ENCODE assay signal across 27 mouse cellular contexts in the genomic region with DNA sequence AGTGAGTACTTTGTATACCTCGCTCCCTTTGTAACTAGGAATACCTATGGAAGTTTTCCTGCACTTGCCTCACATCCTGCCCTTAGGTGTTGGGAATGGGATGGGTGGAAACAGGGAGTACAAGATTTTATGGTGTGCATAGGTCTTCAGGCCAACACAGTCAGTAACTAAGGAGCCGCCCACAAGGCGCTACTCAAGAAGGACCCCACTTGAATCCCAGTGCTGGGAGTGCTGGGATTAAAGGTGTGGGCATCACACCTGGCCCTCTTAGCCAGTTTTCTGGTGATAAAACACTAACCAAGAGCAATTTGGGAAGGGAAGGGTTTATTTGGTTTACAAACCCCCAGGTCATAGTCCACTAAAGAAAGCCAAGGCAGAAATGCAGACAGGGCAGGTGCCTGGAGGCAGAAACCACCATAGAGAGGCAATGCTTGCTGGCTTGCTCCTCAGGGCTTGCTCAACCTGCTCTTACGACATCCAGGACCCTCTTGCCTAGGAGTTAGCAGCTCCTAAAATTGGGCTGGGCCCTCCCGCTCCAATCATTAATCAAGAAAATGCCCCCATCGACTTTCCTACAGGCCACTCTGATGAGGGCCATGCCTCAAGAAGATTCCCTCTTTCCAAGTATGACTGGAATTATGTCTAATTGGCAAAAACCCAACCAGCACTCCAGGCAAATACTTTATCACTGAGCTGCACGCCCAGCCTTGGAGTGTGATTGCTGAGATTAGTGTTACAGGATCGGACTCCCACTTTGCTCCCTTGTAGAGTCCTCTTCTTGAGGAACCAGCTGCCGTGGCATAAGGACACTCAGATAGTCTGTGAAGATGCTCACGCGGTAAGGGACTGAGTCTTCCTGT. TPM values are rescaled to one million over a fixed set of nuclear protein-coding genes. Genes with fewer than 3 reads are reported as not detected.
DNase-seq lines count a peak whose midpoint lies in the region; ATAC-seq and TF ChIP-seq lines count a peak whose summit lies in the region.
"Had no signal": no experiment of that assay in that cellular context is flagged by ENCODE, and none has a peak within 500 bp of the region (broad histone marks: within the 10 kb centered on the region; RNA-seq: fewer than 3 reads in every experiment).

No protein-coding gene starts in this region.

- peaks cover 0 to 4% of the 10 kb centered on the region in 2 experiments; a peak in 2 of 4 replicates for H3K36me3 ChIP-seq in MEL (ENCODE audit: control insufficient read depth in 1 of 2, insufficient read depth in 2 of 2, low read length in 2 of 2)
- H3K36me3 ChIP-seq in intestine, embryonic 15.5 days: no peaks in the 10 kb centered on the region
- H3K36me3 ChIP-seq in lung, postnatal 0 days (ENCODE audit: insufficient read depth, low read length): no peaks in the 10 kb centered on the region
- no peaks in the 10 kb centered on the region for H3K36me3 ChIP-seq in small intestine, adult 2 months (ENCODE audit: control insufficient read depth, insufficient read depth, low read length)
- no peaks in the 10 kb centered on the region for H3K36me3 ChIP-seq in forebrain, embryonic 16.5 days (ENCODE audit: control insufficient read depth, insufficient read depth)
- H3K36me3 ChIP-seq: forebrain, embryonic 10.5 days; heart, embryonic 13.5 days; hindbrain, embryonic 12.5 days; limb, embryonic 15.5 days; midbrain, embryonic 15.5 days; neural tube, embryonic 12.5 days had no signal

- ATAC-seq in intestine, embryonic 15.5 days: peak; percentile 87
- peak; percentile 78 for ATAC-seq in lung, postnatal 0 days
- ATAC-seq in forebrain, embryonic 16.5 days: no peak
- ATAC-seq: forebrain, postnatal 0 days; midbrain, embryonic 15.5 days; Patski had no signal

- H3K79me2 ChIP-seq in MEL (ENCODE audit: control insufficient read depth, insufficient read depth, low read length, poor library complexity): no peaks in the 10 kb centered on the region

- no peak for TF ChIP-seq EP300 in MEL (IDR thresholded peaks at IDR 0.05; ENCODE audit: low read depth in 1 of 2, low read length in 2 of 2)
- peak; percentile 75 for TF ChIP-seq EP300 in lung, postnatal 0 days (IDR thresholded peaks at IDR 0.05)

- H3K27me3 ChIP-seq in MEL (ENCODE audit: control insufficient read depth in 1 of 2, insufficient read depth in 2 of 2, low read length in 2 of 2): no peaks in the 10 kb centered on the region
- no peaks in the 10 kb centered on the region for H3K27me3 ChIP-seq in intestine, embryonic 15.5 days (replicated peaks)
- H3K27me3 ChIP-seq in lung, postnatal 0 days (replicated peaks; ENCODE audit: insufficient read depth, low read length): no peaks in the 10 kb centered on the region
- H3K27me3 ChIP-seq in small intestine, adult 2 months (ENCODE audit: control insufficient read depth, insufficient read depth, low read length): no peaks in the 10 kb centered on the region
- H3K27me3 ChIP-seq in forebrain, embryonic 16.5 days (replicated peaks; ENCODE audit: control insufficient read depth, insufficient read depth, low read length): no peaks in the 10 kb centered on the region
- H3K27me3 ChIP-seq: hindbrain, embryonic 12.5 days; limb, embryonic 15.5 days; midbrain, embryonic 15.5 days; neural tube, embryonic 12.5 days; Patski had no signal

- 50% methylated on average over 11 of the region's 11 CpGs for WGBS in intestine, embryonic 15.5 days
- 45% methylated on average over 11 of the region's 11 CpGs for WGBS in lung, postnatal 0 days
- 26% methylated on average over 11 of the region's 11 CpGs for WGBS in small intestine, adult 2 months
- WGBS in forebrain, embryonic 16.5 days: 87% methylated on average over 11 of the region's 11 CpGs

- intact Hi-C loops in left cerebral cortex, postnatal 10 days (cut with DNase I): no loop called here

- H3K9me3 ChIP-seq in MEL (replicated peaks; ENCODE audit: insufficient read depth, low read length): no peaks in the 10 kb centered on the region
- no peaks in the 10 kb centered on the region for H3K9me3 ChIP-seq in intestine, embryonic 15.5 days
- no peaks in the 10 kb centered on the region for H3K9me3 ChIP-seq in lung, postnatal 0 days (ENCODE audit: low read length)
- no peaks in the 10 kb centered on the region for H3K9me3 ChIP-seq in forebrain, embryonic 16.5 days (ENCODE audit: control insufficient read depth, low read length)
- H3K9me3 ChIP-seq: forebrain, embryonic 10.5 days; heart, embryonic 13.5 days; hindbrain, embryonic 12.5 days; limb, embryonic 15.5 days; midbrain, embryonic 15.5 days; neural tube, embryonic 12.5 days had no signal

- peaks cover 6 to 10% of the 10 kb centered on the region in 2 experiments for H3K4me1 ChIP-seq in MEL (ENCODE audit: control insufficient read depth in 1 of 2, insufficient read depth in 2 of 2, low read length in 2 of 2)
- peaks cover 9% of the 10 kb centered on the region; the same call in 1 of the 2 replicates for H3K4me1 ChIP-seq in intestine, embryonic 15.5 days (replicated peaks)
- H3K4me1 ChIP-seq in lung, postnatal 0 days (ENCODE audit: insufficient read depth, low read depth, low read length): peaks cover 5% of the 10 kb centered on the region; the same call in 1 of the 2 replicates
- H3K4me1 ChIP-seq in small intestine, adult 2 months (ENCODE audit: control insufficient read depth, insufficient read depth, insufficient read length, low read length): peaks cover 8% of the 10 kb centered on the region
- no peaks in the 10 kb centered on the region for H3K4me1 ChIP-seq in forebrain, embryonic 16.5 days (replicated peaks; ENCODE audit: control insufficient read depth, insufficient read depth, low read length)
- H3K4me1 ChIP-seq: forebrain, embryonic 10.5 days; heart, embryonic 13.5 days; hindbrain, embryonic 12.5 days; limb, embryonic 15.5 days; megakaryocyte, embryonic 14.5 days; midbrain, embryonic 15.5 days; neural tube, embryonic 12.5 days had no signal

- TF ChIP-seq CTCF in MEL (IDR thresholded peaks at IDR 0.05 in 2 of 3, conservative IDR thresholded peaks at IDR 0.05 in 1 of 3; ENCODE audit: control insufficient read depth in 1 of 3, insufficient read depth in 1 of 3, low read depth in 2 of 3, low read length in 3 of 3, poor library complexity in 1 of 3, severe bottlenecking in 1 of 3): no peak
- no peak for TF ChIP-seq CTCF in lung, postnatal 0 days (IDR thresholded peaks at IDR 0.05)
- no peak for TF ChIP-seq CTCF in small intestine, adult 2 months (IDR thresholded peaks at IDR 0.05; ENCODE audit: extremely low read depth, insufficient read length, insufficient replicate concordance, low read depth, low read length)

- no peak overlapping the region for H3K9ac ChIP-seq in MEL (ENCODE audit: control insufficient read depth, low read depth, low read length, poor library complexity, severe bottlenecking)
- no peak overlapping the region for H3K9ac ChIP-seq in intestine, embryonic 15.5 days
- no peak overlapping the region for H3K9ac ChIP-seq in lung, postnatal 0 days (replicated peaks; ENCODE audit: low read depth)
- no peak overlapping the region for H3K9ac ChIP-seq in forebrain, embryonic 16.5 days (replicated peaks; ENCODE audit: low read depth, low read length)
- H3K9ac ChIP-seq: forebrain, postnatal 0 days; heart, embryonic 13.5 days; hindbrain, embryonic 12.5 days; limb, embryonic 15.5 days; liver, embryonic 14.5 days; midbrain, embryonic 15.5 days; neural tube, embryonic 12.5 days had no signal

- TF ChIP-seq RAD21 in MEL (IDR thresholded peaks at IDR 0.05; ENCODE audit: low read depth, low read length): no peak

- no peak overlapping the region for H3K4me3 ChIP-seq in MEL (ENCODE audit: control insufficient read depth in 1 of 2, insufficient read depth in 1 of 2, low read depth in 2 of 2, low read length in 2 of 2)
- no peak overlapping the region for H3K4me3 ChIP-seq in intestine, embryonic 15.5 days (replicated peaks)
- H3K4me3 ChIP-seq in lung, postnatal 0 days (ENCODE audit: low read depth, low read length): no peak overlapping the region
- no peak overlapping the region for H3K4me3 ChIP-seq in small intestine, adult 2 months (ENCODE audit: low read depth, low read length)
- no peak overlapping the region for H3K4me3 ChIP-seq in forebrain, embryonic 16.5 days (replicated peaks; ENCODE audit: low read length)
- H3K4me3 ChIP-seq: forebrain, embryonic 10.5 days; heart, adult 2 months; heart, embryonic 13.5 days; hindbrain, embryonic 12.5 days; limb, embryonic 15.5 days; megakaryocyte, embryonic 14.5 days; midbrain, embryonic 15.5 days; neural tube, embryonic 12.5 days had no signal

- DNase-seq in MEL (ENCODE audit: low read depth, low spot score): no peak
- peak; percentile 85 for DNase-seq in lung, postnatal 0 days (ENCODE audit: low spot score)
- DNase-seq in ovary, adult 18-20 months (ENCODE audit: low spot score): no peak
- DNase-seq in left cerebral cortex, adult 18-20 months (ENCODE audit: low spot score in 2 of 2): no peak
- DNase-seq in left cerebral cortex, postnatal 10 days (ENCODE audit: extremely low spot score in 1 of 2, low spot score in 2 of 2): no peak
- DNase-seq: adrenal gland, adult 2 months; cerebellum, adult 11-12 months; cerebellum, postnatal 10 days; forebrain, postnatal 0 days; gastrocnemius, postnatal 25 days; heart, adult 2 months; heart, postnatal 14 days; kidney, postnatal 36 days; left cerebral cortex, postnatal 4 days; thymus, postnatal 14 days had no signal

- H3K4me2 ChIP-seq in intestine, embryonic 15.5 days (replicated peaks): 0 out of 2 replicates have a peak overlapping the region, but pooled peaks have one; percentile 18
- no peak overlapping the region for H3K4me2 ChIP-seq in lung, postnatal 0 days (replicated peaks; ENCODE audit: low read depth, low read length)
- H3K4me2 ChIP-seq in forebrain, embryonic 16.5 days (ENCODE audit: low read length): no peak overlapping the region
- H3K4me2 ChIP-seq: heart, embryonic 13.5 days; hindbrain, embryonic 12.5 days; limb, embryonic 15.5 days; midbrain, embryonic 15.5 days; neural tube, embryonic 12.5 days had no signal

- TF ChIP-seq POLR2A in MEL (IDR thresholded peaks at IDR 0.05; ENCODE audit: control insufficient read depth in 1 of 2, insufficient read depth in 1 of 2, low read depth in 1 of 2, low read length in 2 of 2, poor library complexity in 1 of 2): no peak
- TF ChIP-seq POLR2A in small intestine, adult 2 months (IDR thresholded peaks at IDR 0.05; ENCODE audit: low read depth, low read length): no peak

- no peak overlapping the region for H3K27ac ChIP-seq in MEL (ENCODE audit: control insufficient read depth, low read depth, low read length)
- peak overlapping the region; percentile 72 for H3K27ac ChIP-seq in intestine, embryonic 15.5 days
- H3K27ac ChIP-seq in lung, postnatal 0 days (ENCODE audit: low read length): 0 out of 2 replicates have a peak overlapping the region, but pooled peaks have one; percentile 8
- H3K27ac ChIP-seq in small intestine, adult 2 months (ENCODE audit: insufficient read depth, low read depth, low read length): peak overlapping the region; percentile 44; the same call in 1 of the 2 replicates
- H3K27ac ChIP-seq in forebrain, embryonic 16.5 days (ENCODE audit: low read length): no peak overlapping the region
- H3K27ac ChIP-seq: forebrain, embryonic 10.5 days; heart, adult 2 months; heart, embryonic 13.5 days; hindbrain, embryonic 12.5 days; limb, embryonic 15.5 days; liver, embryonic 14.5 days; midbrain, embryonic 15.5 days; neural tube, embryonic 12.5 days had no signal

RNA-seq across cellular contexts. Expression of gene Lrp10, which starts 9.0 kb away (rescaled TPM):
- 53.6 and 55.4 TPM in 2 replicates for total RNA-seq in MEL (2012; rRNA removed)
- polyA plus RNA-seq in MEL (2012; ENCODE audit: insufficient read depth in 1 of 2, insufficient read length in 2 of 2, low read depth in 1 of 2, low replicate concordance in 2 of 2, missing spikeins in 1 of 2): 100 to 1,000 TPM in 1 of 2 experiments, not detected in 1; 110 TPM
- polyA plus RNA-seq in intestine, embryonic 15.5 days (2015; fragmentation: Nextera tagmentation; extraction: Ambion mirVana): 57.2 and 60.6 TPM in 2 replicates
- polyA plus RNA-seq in lung, postnatal 0 days (2015; fragmentation: Nextera tagmentation; extraction: Ambion mirVana): 92.5 and 96.5 TPM in 2 replicates
- polyA plus RNA-seq in small intestine, adult 2 months (2012; rRNA removed): 139 and 303 TPM in 2 replicates
- 10 to 100 TPM; 21.1 to 22.2 TPM for total RNA-seq in left cerebral cortex, adult 18-20 months (2021)
- 30.8 and 34.3 TPM in 2 replicates for polyA plus RNA-seq in forebrain, embryonic 16.5 days (2015; fragmentation: Nextera tagmentation; extraction: Ambion mirVana)
- 10 to 100 TPM; 27.5 to 34.5 TPM for total RNA-seq in left cerebral cortex, postnatal 10 days (2021)

RNA-seq across cellular contexts. Expression of gene Rem2, which starts 21.0 kb away (rescaled TPM):
- total RNA-seq in MEL (2012; rRNA removed): 28.6 and 38.8 TPM in 2 replicates
- polyA plus RNA-seq in MEL (2012; ENCODE audit: insufficient read depth in 1 of 2, insufficient read length in 2 of 2, low read depth in 1 of 2, low replicate concordance in 2 of 2, missing spikeins in 1 of 2): 1 to 10 TPM in 1 of 2 experiments, not detected in 1; 4.8 TPM
- 1.6 and 1.9 TPM in 2 replicates for polyA plus RNA-seq in intestine, embryonic 15.5 days (2015; fragmentation: Nextera tagmentation; extraction: Ambion mirVana)
- polyA plus RNA-seq in lung, postnatal 0 days (2015; fragmentation: Nextera tagmentation; extraction: Ambion mirVana): 11.9 and 16.0 TPM in 2 replicates
- 0.20 and 0.76 TPM in 2 replicates for polyA plus RNA-seq in small intestine, adult 2 months (2012; rRNA removed)
- total RNA-seq in left cerebral cortex, adult 18-20 months (2021): 1 to 10 TPM; 4.2 to 7.5 TPM
- polyA plus RNA-seq in forebrain, embryonic 16.5 days (2015; fragmentation: Nextera tagmentation; extraction: Ambion mirVana): 21.0 and 27.7 TPM in 2 replicates
- total RNA-seq in left cerebral cortex, postnatal 10 days (2021): 10 to 100 TPM; 14.5 to 16.7 TPM
- total RNA-seq: gastrocnemius, postnatal 25 days; heart, adult 2 months; heart, postnatal 14 days had no signal
- polyA plus RNA-seq: heart, adult 2 months had no signal

RNA-seq across cellular contexts. Expression of gene Mmp14, which starts 23.5 kb away (rescaled TPM):
- 19.4 and 20.1 TPM in 2 replicates for total RNA-seq in MEL (2012; rRNA removed)
- 10 to 100 TPM in 1 of 2 experiments, not detected in 1; 29.9 TPM for polyA plus RNA-seq in MEL (2012; ENCODE audit: insufficient read depth in 1 of 2, insufficient read length in 2 of 2, low read depth in 1 of 2, low replicate concordance in 2 of 2, missing spikeins in 1 of 2)
- 110 and 112 TPM in 2 replicates for polyA plus RNA-seq in intestine, embryonic 15.5 days (2015; fragmentation: Nextera tagmentation; extraction: Ambion mirVana)
- polyA plus RNA-seq in lung, postnatal 0 days (2015; fragmentation: Nextera tagmentation; extraction: Ambion mirVana): 150 and 155 TPM in 2 replicates
- polyA plus RNA-seq in small intestine, adult 2 months (2012; rRNA removed): 59.9 and 66.0 TPM in 2 replicates
- 10 to 100 TPM; 12.0 to 12.6 TPM for total RNA-seq in left cerebral cortex, adult 18-20 months (2021)
- 49.4 and 62.3 TPM in 2 replicates for polyA plus RNA-seq in forebrain, embryonic 16.5 days (2015; fragmentation: Nextera tagmentation; extraction: Ambion mirVana)
- 10 to 100 TPM; 28.4 to 35.9 TPM for total RNA-seq in left cerebral cortex, postnatal 10 days (2021)

RNA-seq across cellular contexts. Expression of gene Mrpl52, which starts 28.2 kb away (rescaled TPM):
- 473 and 532 TPM in 2 replicates for total RNA-seq in MEL (2012; rRNA removed)
- 100 to 1,000 TPM in 1 of 2 experiments, not detected in 1; 469 TPM for polyA plus RNA-seq in MEL (2012; ENCODE audit: insufficient read depth in 1 of 2, insufficient read length in 2 of 2, low read depth in 1 of 2, low replicate concordance in 2 of 2, missing spikeins in 1 of 2)
- 270 and 308 TPM in 2 replicates for polyA plus RNA-seq in intestine, embryonic 15.5 days (2015; fragmentation: Nextera tagmentation; extraction: Ambion mirVana)
- polyA plus RNA-seq in lung, postnatal 0 days (2015; fragmentation: Nextera tagmentation; extraction: Ambion mirVana): 251 and 266 TPM in 2 replicates
- polyA plus RNA-seq in small intestine, adult 2 months (2012; rRNA removed): 186 and 284 TPM in 2 replicates
- 10 to 100 TPM; 89.2 to 93.8 TPM for total RNA-seq in left cerebral cortex, adult 18-20 months (2021)
- polyA plus RNA-seq in forebrain, embryonic 16.5 days (2015; fragmentation: Nextera tagmentation; extraction: Ambion mirVana): 229 and 239 TPM in 2 replicates
- total RNA-seq in left cerebral cortex, postnatal 10 days (2021): 100 to 1,000 TPM; 103 to 105 TPM

RNA-seq across cellular contexts. Expression of gene Slc7a7, which starts 37.3 kb away (rescaled TPM):
- total RNA-seq in MEL (2012; rRNA removed): 20.1 and 42.4 TPM in 2 replicates
- polyA plus RNA-seq in MEL (2012; ENCODE audit: insufficient read depth in 1 of 2, insufficient read length in 2 of 2, low read depth in 1 of 2, low replicate concordance in 2 of 2, missing spikeins in 1 of 2): 10 to 100 TPM in 1 of 2 experiments, not detected in 1; 65.6 TPM
- polyA plus RNA-seq in intestine, embryonic 15.5 days (2015; fragmentation: Nextera tagmentation; extraction: Ambion mirVana): 51.0 and 56.3 TPM in 2 replicates
- 20.7 and 24.3 TPM in 2 replicates for polyA plus RNA-seq in lung, postnatal 0 days (2015; fragmentation: Nextera tagmentation; extraction: Ambion mirVana)
- polyA plus RNA-seq in small intestine, adult 2 months (2012; rRNA removed): 110 and 341 TPM in 2 replicates
- 1 to 10 TPM; 2.3 to 4.0 TPM for total RNA-seq in left cerebral cortex, adult 18-20 months (2021)
- polyA plus RNA-seq in forebrain, embryonic 16.5 days (2015; fragmentation: Nextera tagmentation; extraction: Ambion mirVana): 3.9 and 4.9 TPM in 2 replicates
- 1 to 10 TPM; 2.1 to 2.2 TPM for total RNA-seq in left cerebral cortex, postnatal 10 days (2021)

Comparison
In these comparisons a context has a peak if more than half of its experiments do, and no peak if none do; other contexts are left out.
1. H3K27ac ChIP-seq: peak in intestine, embryonic 15.5 days (single experiment), lung, postnatal 0 days (single experiment) and small intestine, adult 2 months (single experiment); none in MEL (single experiment) and forebrain, embryonic 16.5 days (single experiment).